In genomic region chr13:23535137-23536075, GRCm38 (mm10) we compare ENCODE assay signal across 7 mouse cellular contexts. TPM values are rescaled to one million over a fixed set of nuclear protein-coding genes. Genes with fewer than 3 reads are reported as not detected.
DNase-seq lines count a peak whose midpoint lies in the region; ATAC-seq lines count a peak whose summit lies in the region.
"Not testable (repeated sequence)": the region's sequence is repeated elsewhere in the genome, so short reads cannot be mapped to it uniquely, and the experiment has no call there.

TSS of gene Hist1h3g (plus strand) at chr13:23535422.

- peak; percentile 78 for DNase-seq in adrenal gland, postnatal 25 days
- DNase-seq in heart, adult 11 months, result peak; percentile 99
- peak; percentile 82 for DNase-seq in kidney, adult 18-20 months
- peak; percentile 89 for DNase-seq in limb, embryonic 10.5 days (ENCODE audit: low spot score)
- peak; percentile 80 for DNase-seq in spleen, adult 12 weeks (ENCODE audit: low spot score)

- H3K27ac ChIP-seq in embryonic facial prominence, embryonic 12.5 days, result peak within 1 kb of the TSS; percentile 95
- peak within 1 kb of the TSS; percentile 97 for H3K27ac ChIP-seq in limb, embryonic 10.5 days
- peak within 1 kb of the TSS; percentile 97 for H3K27ac ChIP-seq in midbrain, embryonic 12.5 days (replicated peaks)

- H3K36me3 ChIP-seq in embryonic facial prominence, embryonic 12.5 days; limb, embryonic 10.5 days; midbrain, embryonic 12.5 days: not testable (repeated sequence)

- H3K9me3 ChIP-seq in embryonic facial prominence, embryonic 12.5 days; limb, embryonic 10.5 days (replicated peaks); midbrain, embryonic 12.5 days: not testable (repeated sequence)

- H3K4me2 ChIP-seq in embryonic facial prominence, embryonic 12.5 days (replicated peaks), result peak within 1 kb of the TSS; percentile 54
- H3K4me2 ChIP-seq in midbrain, embryonic 12.5 days (replicated peaks), result peak within 1 kb of the TSS; percentile 66

- H3K4me1 ChIP-seq in embryonic facial prominence, embryonic 12.5 days, result peaks cover 22% of the 10 kb centered on the region
- peaks cover 34% of the 10 kb centered on the region for H3K4me1 ChIP-seq in limb, embryonic 10.5 days
- peaks cover 32% of the 10 kb centered on the region for H3K4me1 ChIP-seq in midbrain, embryonic 12.5 days

- under 1% methylated on average over 33 of the region's 62 CpGs for WGBS in embryonic facial prominence, embryonic 12.5 days
- WGBS in limb, embryonic 10.5 days, result under 1% methylated on average over 53 of the region's 62 CpGs
- 0% methylated on average over 46 of the region's 62 CpGs for WGBS in midbrain, embryonic 12.5 days

- ATAC-seq in embryonic facial prominence, embryonic 12.5 days (ENCODE audit: insufficient number of reproducible peaks, insufficient read depth, low FRiP score, low TSS enrichment), result peak; percentile 92
- ATAC-seq in midbrain, embryonic 12.5 days (ENCODE audit: low FRiP score, low read depth), result peak; percentile 92

- H3K4me3 ChIP-seq in embryonic facial prominence, embryonic 12.5 days, result peak within 1 kb of the TSS; percentile 55
- H3K4me3 ChIP-seq in limb, embryonic 10.5 days, result peak within 1 kb of the TSS; percentile 63
- peak within 1 kb of the TSS; percentile 56 for H3K4me3 ChIP-seq in midbrain, embryonic 12.5 days

- H3K9ac ChIP-seq in embryonic facial prominence, embryonic 12.5 days, result peak within 1 kb of the TSS; percentile 62
- H3K9ac ChIP-seq in midbrain, embryonic 12.5 days (replicated peaks), result peak within 1 kb of the TSS; percentile 66

- H3K27me3 ChIP-seq in embryonic facial prominence, embryonic 12.5 days; limb, embryonic 10.5 days (ENCODE audit: low read depth, poor library complexity, severe bottlenecking); midbrain, embryonic 12.5 days: not testable (repeated sequence)

RNA-seq across cellular contexts. Expression of gene Hist1h3g, which starts in this region (rescaled TPM):
- 24.0 and 39.4 TPM in 2 replicates for total RNA-seq in adrenal gland, postnatal 25 days (2021)
- 7.8 and 11.8 TPM in 2 replicates for polyA plus RNA-seq in embryonic facial prominence, embryonic 12.5 days (2016; fragmentation: Nextera tagmentation; extraction: Ambion mirVana)
- 4.7 and 5.3 TPM in 2 replicates for polyA plus RNA-seq in limb, embryonic 10.5 days (2016; fragmentation: Nextera tagmentation; extraction: Ambion mirVana)
- polyA plus RNA-seq in midbrain, embryonic 12.5 days (2016; fragmentation: Nextera tagmentation; extraction: Ambion mirVana), result 4.8 and 6.9 TPM in 2 replicates

Comparison
In these comparisons a context has a peak if more than half of its experiments do, and no peak if none do; other contexts are left out.
1. Peak in every context shown above with its lines: DNase-seq, ATAC-seq, H3K4me3 ChIP-seq and H3K27ac ChIP-seq.